Mouse (Mus musculus): Measurements from ENCODE around the gene Casp2.

The Casp2 gene

GRCm38 (mm10) chr6:42264626-42265312 lies at the start of gene Casp2:
Gene Casp2, plus strand, starts transcription at chr6:42264985.
- peak; percentile 98 for DNase-seq (ENCODE audit: low spot score)

- no peak for DNase-seq (ENCODE audit: low spot score)
Measured at GRCm38 (mm10) chr6:42215028-42215427, 49.8 kb upstream of the Casp2 start, which contains the start of gene Tas2r144. Gene Tas2r144, plus strand, starts transcription at chr6:42215328.

DNA sequence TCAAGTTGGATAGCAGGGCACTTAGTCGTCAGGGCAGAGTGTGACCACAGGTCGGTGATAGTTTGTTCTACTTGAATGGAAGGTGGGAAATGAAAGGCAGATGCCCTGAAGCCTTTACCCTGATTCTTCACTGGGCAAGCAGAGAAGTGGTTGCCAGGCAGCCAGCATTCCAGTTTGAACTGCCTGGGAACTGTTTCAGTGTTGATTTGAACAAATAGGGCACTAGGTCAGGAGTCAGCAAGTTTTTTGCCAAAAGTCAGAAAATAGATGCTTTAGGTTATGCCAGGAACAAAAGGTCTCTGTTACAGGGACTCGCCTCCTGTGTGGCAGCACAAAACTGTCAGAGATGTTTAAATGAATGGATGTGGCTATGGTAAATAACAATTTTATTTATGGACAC lies 42.5 kb upstream of the Casp2 start:
- DNase-seq (ENCODE audit: low spot score), result no peak

GRCm38 (mm10) chr6:42225046-42225445 lies 39.7 kb upstream of the Casp2 start:
- no peak for DNase-seq (ENCODE audit: low spot score)

DNA sequence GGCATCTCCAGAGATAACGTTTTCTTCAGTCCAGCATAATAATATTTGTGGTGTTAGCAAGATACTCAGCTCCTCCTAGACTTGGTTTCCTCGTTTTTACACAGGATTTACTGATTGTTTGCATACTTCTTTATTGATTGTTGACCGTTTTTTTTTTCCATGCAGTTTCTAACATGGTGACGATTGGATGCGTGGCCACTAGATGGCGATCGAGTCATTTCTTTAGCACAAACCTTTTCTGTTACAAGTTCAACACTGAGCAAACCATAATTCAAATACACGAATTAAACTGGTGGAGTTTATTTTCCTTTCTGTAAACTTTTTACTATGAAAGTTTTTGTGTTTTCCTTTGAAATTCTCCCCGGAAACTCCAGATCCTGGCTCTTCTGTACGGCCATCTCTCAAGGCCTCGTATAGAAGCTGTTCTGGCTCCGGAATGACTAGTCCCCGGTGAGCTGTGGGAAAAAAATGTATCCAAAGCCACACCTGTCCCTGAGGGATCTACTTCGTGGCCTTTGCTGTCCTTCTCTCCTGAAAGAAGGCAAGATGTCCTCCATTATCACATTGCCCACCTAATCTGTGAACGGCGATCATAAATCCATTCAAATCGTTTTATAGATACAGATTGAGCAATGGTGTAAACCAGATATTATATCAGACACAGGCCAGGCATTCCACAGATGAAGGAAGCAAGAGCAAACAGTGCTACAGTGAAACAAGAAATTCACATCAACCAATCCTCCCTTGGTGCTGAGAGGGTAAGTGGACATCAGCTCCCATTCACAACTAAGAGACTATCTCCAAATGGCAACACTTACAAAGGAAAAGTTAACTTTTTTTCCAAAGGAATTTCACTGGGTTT lies 37.3 kb upstream of the Casp2 start:
- peak; percentile 35 for DNase-seq (ENCODE audit: low spot score)

GRCm38 (mm10) chr6:42229610-42230009 lies 35.2 kb upstream of the Casp2 start:
- no peak for DNase-seq (ENCODE audit: low spot score)

DNA sequence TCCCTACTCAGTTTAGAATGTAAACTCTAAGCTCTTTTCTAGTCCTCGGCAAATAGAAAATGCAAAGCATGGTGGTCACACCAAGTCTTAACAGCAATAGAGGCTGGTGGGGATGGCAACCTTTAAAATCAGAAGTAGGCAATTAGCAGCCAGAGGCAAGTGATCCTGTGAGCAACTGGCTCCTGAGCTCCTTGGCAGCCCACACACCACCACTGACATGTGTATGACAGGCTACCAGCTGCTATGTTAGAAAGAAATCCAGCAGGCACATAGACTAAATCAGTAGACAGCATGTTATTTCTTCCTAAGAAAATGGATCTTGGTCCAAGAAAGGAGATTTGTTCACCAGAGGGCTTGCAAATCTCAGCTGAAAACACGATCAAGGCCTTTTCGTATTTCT lies 33.6 kb upstream of the Casp2 start:
- no peak for DNase-seq (ENCODE audit: low spot score)

DNA sequence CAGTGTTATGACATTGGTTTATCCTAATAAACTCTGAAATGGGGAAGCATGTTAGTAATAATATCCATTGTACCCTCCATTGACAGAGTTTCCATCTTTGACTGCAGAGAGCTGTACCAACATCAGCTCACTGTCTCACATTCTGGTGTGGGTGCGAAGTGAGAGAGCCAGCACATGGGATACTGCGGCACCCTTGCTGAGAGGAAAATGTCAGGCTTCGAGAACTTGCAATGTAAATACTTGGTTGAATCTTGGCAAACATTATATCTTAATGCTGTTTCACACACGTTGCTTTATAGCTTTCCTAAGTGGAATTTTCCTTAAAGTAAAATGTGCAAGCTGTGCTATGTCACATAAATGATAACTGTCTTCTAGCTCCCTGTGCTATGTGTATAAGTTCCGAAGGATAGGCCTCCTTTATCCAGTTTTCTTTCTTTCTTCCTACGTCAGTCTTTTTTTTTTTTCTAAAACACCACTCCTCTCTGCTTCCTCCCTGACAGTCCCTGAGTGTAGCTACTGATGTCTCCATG lies 27.4 kb upstream of the Casp2 start:
- DNase-seq (ENCODE audit: low spot score), result no peak

DNA sequence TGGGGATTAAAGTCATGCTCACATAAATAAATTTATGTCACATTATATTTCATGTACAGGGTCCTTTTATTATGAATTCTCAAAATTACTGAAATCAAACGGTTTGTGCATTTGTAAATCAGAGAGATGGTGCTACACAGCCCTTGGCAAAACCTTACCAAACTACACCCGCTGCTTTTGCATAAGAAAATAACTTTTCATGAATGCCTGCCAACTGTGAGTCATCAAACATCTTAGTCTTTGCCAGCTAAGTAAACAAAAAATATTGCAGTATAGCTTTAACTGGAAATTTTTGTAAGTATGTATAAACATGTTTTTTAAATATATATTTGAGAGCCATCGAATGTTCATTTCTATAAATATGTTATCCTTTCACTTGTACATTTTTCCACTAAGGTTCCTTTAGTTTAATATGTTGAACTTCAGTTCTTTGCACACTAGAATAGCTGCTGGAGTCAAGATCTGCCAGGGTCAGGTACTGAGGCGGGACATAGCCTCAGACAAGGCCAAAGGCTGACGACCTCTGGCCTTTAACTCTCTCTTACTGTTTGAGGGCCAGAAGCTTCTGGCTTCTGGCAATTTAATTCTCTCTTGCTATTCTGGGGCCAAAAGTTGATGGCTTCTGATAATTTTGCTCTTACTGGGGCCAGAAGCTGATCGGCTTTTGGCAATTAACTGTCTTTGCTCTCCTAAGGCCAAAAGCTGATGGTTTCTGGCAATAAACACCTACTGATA lies 23.3 kb upstream of the Casp2 start:
- DNase-seq (ENCODE audit: low spot score), result no peak

DNA sequence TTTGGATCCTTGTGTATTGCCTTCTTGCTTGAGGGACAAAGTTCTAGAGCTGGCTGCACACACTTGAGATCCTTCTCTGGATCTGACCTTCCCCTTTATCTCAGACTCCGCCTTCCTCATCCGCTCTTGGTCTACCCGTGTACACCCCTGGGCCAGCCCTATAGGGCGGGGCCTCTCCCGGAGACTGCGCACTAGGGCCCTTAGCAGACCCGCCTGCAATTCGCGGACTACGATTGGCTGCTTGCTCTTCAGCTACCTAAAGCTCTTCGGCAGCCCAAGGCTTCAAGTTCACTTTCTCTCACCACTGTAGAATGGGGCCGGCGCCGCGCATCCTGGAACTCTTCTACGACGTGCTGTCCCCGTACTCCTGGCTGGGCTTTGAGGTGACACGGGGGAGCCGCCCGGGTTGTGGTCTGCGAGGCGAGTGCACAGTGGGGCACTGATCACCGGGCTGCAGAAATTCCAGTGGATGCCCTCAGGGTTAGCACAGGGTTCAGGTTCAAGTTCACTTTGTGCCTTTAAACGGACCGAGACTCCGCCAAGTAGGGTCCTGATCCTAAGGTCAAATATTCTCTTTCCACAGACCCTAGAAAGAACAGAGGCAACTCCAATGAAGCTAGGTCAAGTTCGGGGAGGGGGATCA lies 19.0 kb upstream of the Casp2 start, which contains the start of gene Gstk1:
Gstk1 (plus strand) TSS at position 225 of the 643 bp plus-strand sequence.
- peak; percentile 75 for DNase-seq (ENCODE audit: low spot score)

GRCm38 (mm10) chr6:42247173-42247572 lies 17.6 kb upstream of the Casp2 start:
- DNase-seq (ENCODE audit: low spot score), result no peak

DNA sequence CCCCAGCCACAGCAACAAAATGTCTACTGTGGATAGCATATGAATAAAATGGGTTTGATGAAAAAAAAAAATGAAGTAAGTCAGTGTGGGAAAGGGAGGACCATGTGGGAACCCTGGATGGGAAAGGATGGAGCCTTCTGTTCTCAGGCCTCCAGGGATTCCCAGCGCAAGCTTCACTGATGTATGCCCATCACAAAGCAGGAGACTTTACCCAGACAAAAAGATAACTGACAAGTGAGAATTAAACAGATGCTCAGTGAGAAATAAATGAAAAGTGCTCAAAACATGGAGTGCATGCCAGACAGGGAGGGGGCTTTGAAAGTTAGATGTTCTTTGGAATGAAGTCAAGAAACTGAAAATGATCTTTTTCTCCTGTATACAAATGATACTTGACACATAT lies 16.8 kb upstream of the Casp2 start:
- no peak for DNase-seq (ENCODE audit: low spot score)

- no peak for DNase-seq (ENCODE audit: low spot score)
Measured at GRCm38 (mm10) chr6:42251791-42252190, 13.0 kb upstream of the Casp2 start.

- DNase-seq (ENCODE audit: low spot score), result no peak
Measured at GRCm38 (mm10) chr6:42253103-42253502, 11.7 kb upstream of the Casp2 start.

DNA sequence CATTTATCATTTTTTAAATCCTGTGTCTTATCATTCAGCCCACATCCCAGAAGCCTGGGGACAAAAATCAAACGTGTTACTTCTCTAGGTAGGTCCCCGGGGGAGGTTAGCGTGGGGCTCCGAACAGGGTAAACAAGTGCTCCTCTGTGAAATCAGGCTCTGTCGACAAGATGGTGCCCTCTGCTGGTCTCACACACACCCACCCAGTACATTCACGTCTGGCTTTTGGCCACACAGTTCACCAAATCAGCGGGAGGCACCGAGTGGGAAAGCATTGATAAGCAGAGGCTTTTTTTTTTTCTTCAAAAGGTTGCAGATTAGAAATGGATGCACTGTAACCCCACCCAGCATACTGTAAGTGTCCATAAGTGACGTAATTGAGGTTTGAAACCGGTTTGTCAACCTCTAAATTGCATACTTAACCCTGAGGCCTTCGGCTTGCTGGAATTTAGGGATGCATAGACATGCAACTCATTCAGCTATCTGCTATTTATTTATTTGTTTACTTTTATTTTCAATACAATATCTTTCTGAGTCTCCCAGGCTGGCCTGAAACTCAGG lies 7.4 kb upstream of the Casp2 start:
- DNase-seq (ENCODE audit: low spot score), result peak; percentile 45

DNA sequence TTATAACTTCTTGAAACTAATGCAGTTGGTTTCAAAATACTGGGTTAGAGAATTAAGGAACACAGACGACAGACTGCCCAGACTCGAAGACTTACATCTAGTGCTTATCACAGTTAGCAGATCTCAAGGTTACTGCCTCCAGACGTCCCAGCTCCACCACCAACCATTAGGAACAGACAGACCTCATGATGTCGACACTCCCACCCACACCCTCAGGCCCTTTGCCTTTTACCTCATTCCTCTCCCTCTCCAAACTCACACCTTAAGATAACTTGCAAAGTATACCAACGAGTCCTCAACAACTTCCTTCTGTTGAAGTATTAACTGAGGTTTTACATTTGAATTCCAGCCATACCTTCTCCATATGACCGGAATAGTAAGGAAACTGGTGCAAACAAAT lies 4.4 kb upstream of the Casp2 start:
- no peak for DNase-seq (ENCODE audit: low spot score)

DNA sequence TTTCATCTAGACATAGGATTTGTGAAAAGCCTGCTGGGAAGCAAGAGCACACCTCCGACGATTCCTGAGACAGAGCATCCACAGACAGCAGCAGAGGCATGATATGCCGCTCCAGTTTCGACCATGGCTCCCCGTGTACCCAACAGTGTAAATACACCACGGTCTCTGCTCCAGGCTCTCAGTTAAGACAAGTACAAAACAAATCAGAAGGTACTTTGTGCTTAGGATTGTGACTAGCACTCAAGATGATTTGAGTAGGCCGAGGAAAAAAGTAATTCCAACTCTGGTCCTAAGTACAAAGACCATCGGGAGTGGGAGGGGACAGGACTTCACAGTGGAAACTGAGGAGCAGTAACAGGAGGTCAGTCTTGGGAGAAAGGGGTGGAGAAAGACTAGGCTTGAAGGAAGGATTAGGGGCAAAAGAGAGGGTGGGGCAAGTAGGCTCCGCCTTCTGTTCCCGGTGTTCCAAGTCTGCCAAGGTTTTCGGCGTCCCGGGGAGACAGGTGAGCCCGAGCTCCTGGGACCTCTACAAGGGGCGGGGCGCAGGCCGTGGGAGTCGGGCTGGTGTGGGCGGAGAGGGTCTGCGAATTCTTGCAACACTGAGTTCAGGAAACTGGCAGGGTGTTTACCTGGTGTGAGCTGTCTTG lies 3.1 kb upstream of the Casp2 start, which contains the start of gene Tmem139:
Tmem139 (plus strand) TSS at position 447 of the 647 bp plus-strand sequence.
- DNase-seq (ENCODE audit: low spot score), result peak; percentile 18

DNA sequence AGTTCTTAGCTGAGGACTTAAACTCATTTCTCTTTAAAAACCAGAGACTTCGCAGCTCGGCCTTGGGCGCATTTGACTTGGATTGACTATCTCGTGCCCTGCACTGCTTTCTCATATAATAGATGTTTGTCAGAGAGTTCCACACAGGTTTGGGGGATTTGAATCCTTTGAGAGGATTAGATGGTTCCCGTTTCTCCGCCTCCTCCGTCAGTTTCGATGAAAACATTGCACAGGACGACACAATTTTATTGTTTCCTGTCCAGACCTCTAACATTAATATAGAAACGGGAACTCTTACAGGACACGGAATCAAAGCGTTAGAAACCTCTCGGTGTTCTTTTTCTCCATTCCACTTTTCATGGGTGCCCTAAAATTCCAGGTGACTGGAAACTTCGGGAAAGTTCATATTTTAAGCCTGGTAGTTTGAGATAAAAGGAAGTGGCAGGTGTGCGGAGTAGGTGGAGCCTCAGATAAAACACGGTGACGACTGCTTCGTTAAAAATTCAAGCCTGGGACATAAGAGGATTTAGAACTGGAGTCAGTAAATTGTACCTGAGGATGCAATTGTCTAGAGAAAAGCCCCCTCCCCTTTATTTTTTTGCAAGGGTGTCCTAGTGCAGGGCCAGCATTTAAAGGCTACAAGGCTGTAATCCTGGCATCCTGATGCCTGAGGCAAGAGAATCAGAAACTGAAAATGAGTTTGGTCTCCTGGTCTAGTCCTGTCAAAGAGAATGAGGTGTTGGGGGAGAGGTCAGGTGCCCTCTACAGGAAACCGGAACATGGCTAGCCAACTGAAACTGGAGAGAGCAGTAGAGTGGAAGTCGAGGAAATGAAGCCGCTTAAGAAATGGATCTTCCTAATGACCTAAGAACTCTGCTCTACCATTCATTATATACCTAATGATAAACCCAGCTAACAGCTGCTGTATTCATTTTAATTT lies 876 bp downstream of the Casp2 start:
- no peak for DNase-seq (ENCODE audit: low spot score)

DNA sequence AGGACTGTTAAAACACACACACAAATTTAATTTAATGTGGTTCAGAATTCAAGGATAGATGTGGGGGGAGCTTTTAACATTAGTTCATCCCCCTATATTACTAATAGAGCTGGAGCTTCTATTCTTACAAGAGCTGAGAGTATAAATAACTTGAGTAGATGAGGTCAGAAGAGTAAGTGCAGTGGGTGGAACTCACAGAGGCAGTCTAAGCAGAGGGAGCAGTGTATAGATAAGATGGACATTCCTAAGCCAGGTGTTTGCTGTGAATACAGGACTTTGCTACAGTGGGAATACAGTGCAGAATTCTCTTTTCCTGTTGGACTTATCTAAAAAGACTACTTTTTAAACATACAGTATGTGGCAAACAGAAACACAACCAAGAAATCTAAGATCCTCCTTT lies 6.0 kb downstream of the Casp2 start:
- no peak for DNase-seq (ENCODE audit: low spot score)

- DNase-seq (ENCODE audit: low spot score), result no peak
Measured at GRCm38 (mm10) chr6:42276151-42276550, 11.4 kb downstream of the Casp2 start.

Measured in ovary, postnatal 36 days (tissue).